Mouse (Mus musculus): ENCODE results near the gene Arid3a. TPM values are rescaled to one million over a fixed set of nuclear protein-coding genes. Genes with fewer than 3 reads are reported as not detected.

Gene Arid3a
- polyA plus RNA-seq, 1 experiment = 2.9 TPM

DNA sequence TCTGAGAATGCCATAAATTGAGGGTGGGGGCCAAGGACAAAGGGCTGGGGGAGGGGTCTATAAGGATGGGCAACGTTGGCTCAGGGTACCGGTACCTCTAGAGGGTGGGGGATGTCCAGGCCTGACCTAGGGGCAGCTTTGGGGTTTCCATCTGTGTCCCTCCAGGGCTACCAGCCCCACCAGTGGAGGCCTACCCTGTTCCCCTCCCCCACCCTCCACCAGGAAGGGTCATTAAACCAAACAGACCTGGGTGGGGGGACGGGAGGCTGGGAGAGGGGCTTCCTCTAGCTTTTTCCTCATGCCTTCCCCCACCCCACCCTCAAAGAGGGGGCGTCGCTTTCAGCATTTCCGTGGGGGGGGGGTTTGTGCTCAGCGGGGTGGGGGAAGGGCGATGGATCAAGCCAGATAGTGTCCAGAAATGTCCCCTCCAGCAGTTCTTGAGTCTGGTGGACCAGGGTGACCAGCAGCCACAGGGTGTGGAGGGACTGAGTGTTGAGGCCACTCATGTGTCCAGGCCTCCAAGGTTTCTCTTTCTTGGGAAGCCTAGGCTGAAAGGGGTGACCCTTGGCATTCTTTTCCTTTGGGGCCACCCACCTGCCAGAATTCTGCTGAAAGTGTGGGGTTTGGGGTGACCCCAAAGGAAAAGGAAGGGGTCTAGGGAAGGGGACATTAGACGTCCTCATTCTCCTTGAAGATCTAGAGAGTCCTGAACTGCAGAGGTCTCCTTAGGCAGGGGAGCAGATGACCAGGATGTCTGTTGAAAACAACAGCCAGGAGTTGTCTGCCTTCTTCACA, 2.3 kb downstream of the Arid3a start:
- H3K4me3 ChIP-seq (ENCODE audit: insufficient read depth, low read depth, low read length) = no peak overlapping the region

DNA sequence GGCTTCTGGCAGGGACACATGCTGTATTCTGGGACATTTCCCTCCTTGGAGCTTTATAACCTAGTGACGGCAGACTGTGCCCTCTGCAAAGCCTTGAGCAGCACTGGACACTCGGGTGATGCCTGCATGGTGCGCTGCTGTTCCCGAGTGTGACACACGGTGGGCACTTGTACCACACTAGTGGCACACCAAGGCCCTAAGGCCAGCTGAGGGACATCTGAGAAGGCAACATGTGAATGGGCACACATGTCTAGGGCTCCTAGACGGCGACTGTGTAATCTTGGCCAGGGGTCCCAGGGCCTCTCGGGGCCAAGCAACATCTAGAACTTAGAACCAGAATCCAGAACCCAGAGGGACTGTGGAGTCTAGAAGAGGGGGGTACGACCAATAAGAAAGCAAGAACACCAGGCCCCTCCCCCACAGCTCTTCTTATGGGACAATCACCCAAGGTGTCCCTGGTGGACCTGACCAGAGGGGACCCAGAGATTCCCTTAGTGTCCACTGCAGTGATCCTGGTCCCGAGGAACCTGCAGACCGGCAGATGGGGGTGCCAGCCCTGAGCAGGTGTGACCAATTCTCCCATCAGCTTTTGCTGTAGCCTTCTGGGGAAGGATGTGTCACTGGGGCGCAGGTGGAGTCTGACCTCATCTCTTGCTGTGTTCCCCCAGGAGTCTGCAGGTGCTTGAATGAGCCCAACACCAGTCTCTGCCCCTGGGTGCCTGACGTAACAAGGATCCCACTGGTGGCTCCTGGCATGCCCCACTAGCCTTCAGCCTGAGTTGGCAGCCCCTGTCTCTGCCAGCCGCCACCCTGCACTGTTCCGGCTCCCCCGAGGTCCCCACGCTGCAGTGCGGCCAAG, 3.4 kb downstream of the Arid3a start:
- Histone ChIP-seq H3K4me1 (ENCODE audit: control insufficient read depth, insufficient read depth, insufficient read length, low read length) (peaks cover 28% of the 10 kb centered on the region), H3K4me3 (ENCODE audit: insufficient read depth, low read depth, low read length) (no peak overlapping the region)

More for the DNA sequence above, 2.3 kb downstream of the Arid3a start:
- H3K27ac ChIP-seq (replicated peaks; ENCODE audit: low read depth, low read length) = no peak overlapping the region
- H3K4me1 ChIP-seq (ENCODE audit: control insufficient read depth, insufficient read depth, insufficient read length, low read length) = peaks cover 23% of the 10 kb centered on the region

DNA sequence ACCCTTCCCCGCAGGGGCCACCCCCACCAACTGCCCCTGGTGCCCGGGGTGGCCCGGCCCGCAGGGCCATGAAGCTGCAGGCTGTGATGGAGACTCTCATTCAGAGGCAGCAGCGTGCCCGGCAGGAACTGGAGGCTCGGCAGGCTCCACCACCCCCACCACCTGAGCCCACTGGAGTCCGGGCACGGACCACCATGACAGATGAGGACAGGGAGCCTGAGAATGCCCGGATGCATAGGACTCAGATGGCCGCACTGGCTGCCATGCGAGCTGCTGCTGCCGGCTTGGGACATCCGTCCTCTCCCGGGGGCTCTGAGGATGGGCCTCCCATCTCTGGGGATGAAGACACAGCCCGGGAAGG, 4.0 kb downstream of the Arid3a start:
- Histone ChIP-seq H3K4me3 (ENCODE audit: insufficient read depth, low read depth, low read length) (no peak overlapping the region), H3K27ac (replicated peaks; ENCODE audit: low read depth, low read length) (no peak overlapping the region), H3K4me1 (ENCODE audit: control insufficient read depth, insufficient read depth, insufficient read length, low read length) (peaks cover 31% of the 10 kb centered on the region)

More for the DNA sequence above, 3.4 kb downstream of the Arid3a start:
- no peak overlapping the region for H3K27ac ChIP-seq (replicated peaks; ENCODE audit: low read depth, low read length)

GRCm38 (mm10) chr10:79931797-79932196, 5.0 kb downstream of the Arid3a start:
- no peak overlapping the region for H3K4me3 ChIP-seq (ENCODE audit: insufficient read depth, low read depth, low read length)
- no peak overlapping the region for H3K27ac ChIP-seq (replicated peaks; ENCODE audit: low read depth, low read length)
- H3K4me1 ChIP-seq (ENCODE audit: control insufficient read depth, insufficient read depth, insufficient read length, low read length) = peaks cover 37% of the 10 kb centered on the region

- Histone ChIP-seq H3K27ac (replicated peaks; ENCODE audit: low read depth, low read length) (no peak overlapping the region), H3K4me3 (ENCODE audit: insufficient read depth, low read depth, low read length) (no peak overlapping the region)
Measured at GRCm38 (mm10) chr10:79932736-79933135, 5.9 kb downstream of the Arid3a start.

GRCm38 (mm10) chr10:79933145-79933679, 6.4 kb downstream of the Arid3a start:
- H3K4me3 ChIP-seq (ENCODE audit: insufficient read depth, low read depth, low read length) = no peak overlapping the region
- peaks cover 42% of the 10 kb centered on the region for H3K4me1 ChIP-seq (ENCODE audit: control insufficient read depth, insufficient read depth, insufficient read length, low read length)
- H3K27ac ChIP-seq (replicated peaks; ENCODE audit: low read depth, low read length) = no peak overlapping the region

More at GRCm38 (mm10) chr10:79932736-79933135, 5.9 kb downstream of the Arid3a start:
- H3K4me1 ChIP-seq (ENCODE audit: control insufficient read depth, insufficient read depth, insufficient read length, low read length) = peaks cover 42% of the 10 kb centered on the region

GRCm38 (mm10) chr10:79933861-79934260, 7.0 kb downstream of the Arid3a start:
- Histone ChIP-seq H3K4me3 (ENCODE audit: insufficient read depth, low read depth, low read length) (no peak overlapping the region), H3K27ac (replicated peaks; ENCODE audit: low read depth, low read length) (peak overlapping the region; percentile 9; the same call in 1 of the 2 replicates), H3K4me1 (ENCODE audit: control insufficient read depth, insufficient read depth, insufficient read length, low read length) (peaks cover 42% of the 10 kb centered on the region)

- H3K27ac ChIP-seq (replicated peaks; ENCODE audit: low read depth, low read length) = peak overlapping the region; percentile 9; the same call in 1 of the 2 replicates
- no peak overlapping the region for H3K4me3 ChIP-seq (ENCODE audit: insufficient read depth, low read depth, low read length)
- peaks cover 42% of the 10 kb centered on the region for H3K4me1 ChIP-seq (ENCODE audit: control insufficient read depth, insufficient read depth, insufficient read length, low read length)
Measured at GRCm38 (mm10) chr10:79934272-79934721, 7.5 kb downstream of the Arid3a start.

GRCm38 (mm10) chr10:79934794-79935569, 8.1 kb downstream of the Arid3a start:
- Histone ChIP-seq H3K4me3 (ENCODE audit: insufficient read depth, low read depth, low read length) (no peak overlapping the region), H3K4me1 (ENCODE audit: control insufficient read depth, insufficient read depth, insufficient read length, low read length) (peaks cover 40% of the 10 kb centered on the region), H3K27ac (replicated peaks; ENCODE audit: low read depth, low read length) (no peak overlapping the region)

DNA sequence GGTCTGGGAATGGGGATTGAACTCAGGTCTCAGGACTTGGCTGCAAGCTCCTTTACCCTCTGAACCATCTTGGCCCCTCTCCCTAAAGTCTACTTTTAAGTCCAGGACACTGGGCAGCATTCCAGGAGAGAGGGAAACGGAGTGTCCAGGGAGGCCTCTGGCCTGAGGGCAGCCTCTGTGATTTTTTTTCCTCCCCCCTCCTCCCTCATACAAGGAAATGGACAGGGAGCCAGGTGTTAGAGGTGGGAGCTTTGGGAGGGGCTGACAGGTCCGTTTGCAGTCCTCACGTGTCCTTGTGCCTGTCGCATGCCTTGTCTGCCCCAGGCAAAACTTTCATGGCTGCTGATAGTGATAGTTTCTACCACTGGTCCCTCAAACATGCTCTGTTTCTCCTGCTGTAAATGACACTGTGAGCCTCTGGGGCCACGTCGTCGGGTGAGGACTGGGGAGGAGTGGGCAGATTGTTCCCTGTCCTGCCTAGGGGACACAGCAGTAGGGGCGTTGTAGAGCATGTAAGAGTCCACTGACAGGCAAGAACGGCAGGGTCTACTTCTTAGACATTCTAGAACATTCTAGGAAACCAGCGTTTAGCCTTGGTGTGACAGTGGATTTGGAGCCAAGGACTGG, 9.6 kb downstream of the Arid3a start:
- 0 out of 2 replicates have a peak overlapping the region, but pooled peaks have one; percentile 13 for H3K27ac ChIP-seq (replicated peaks; ENCODE audit: low read depth, low read length)
- peaks cover 40% of the 10 kb centered on the region for H3K4me1 ChIP-seq (ENCODE audit: control insufficient read depth, insufficient read depth, insufficient read length, low read length)
- peak overlapping the region; percentile 19; the same call in 1 of the 2 replicates for H3K4me3 ChIP-seq (ENCODE audit: insufficient read depth, low read depth, low read length)

DNA sequence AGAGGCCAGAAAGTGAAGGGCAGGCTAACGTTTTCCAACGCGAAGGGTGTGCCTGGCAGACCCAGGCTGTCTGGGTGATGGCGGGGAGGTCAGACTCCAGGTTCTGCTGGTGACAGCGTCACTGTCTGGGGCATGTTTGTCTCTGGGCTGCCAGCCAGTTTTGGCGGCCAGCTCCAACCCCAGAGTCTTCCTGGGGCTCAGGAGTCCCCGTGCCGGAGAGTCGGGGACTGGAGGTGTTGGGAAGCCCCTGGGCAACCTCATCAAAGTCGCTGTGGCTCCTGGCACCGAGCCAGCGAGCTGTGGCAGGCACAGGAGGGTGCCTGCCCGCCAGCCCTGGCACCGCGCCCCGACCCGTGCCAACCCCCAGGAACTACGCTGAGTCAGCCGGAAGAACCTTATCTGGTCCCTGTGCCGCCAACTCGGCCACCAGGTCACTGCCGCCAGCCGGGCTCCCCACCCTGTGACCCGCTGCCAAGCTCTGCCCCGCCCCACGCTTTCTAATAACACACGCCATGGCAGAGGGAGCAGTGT, 10.1 kb downstream of the Arid3a start:
- Histone ChIP-seq H3K4me1 (ENCODE audit: control insufficient read depth, insufficient read depth, insufficient read length, low read length) (peaks cover 38% of the 10 kb centered on the region), H3K27ac (replicated peaks; ENCODE audit: low read depth, low read length) (no peak overlapping the region), H3K4me3 (ENCODE audit: insufficient read depth, low read depth, low read length) (peak overlapping the region; percentile 19; the same call in 1 of the 2 replicates)

DNA sequence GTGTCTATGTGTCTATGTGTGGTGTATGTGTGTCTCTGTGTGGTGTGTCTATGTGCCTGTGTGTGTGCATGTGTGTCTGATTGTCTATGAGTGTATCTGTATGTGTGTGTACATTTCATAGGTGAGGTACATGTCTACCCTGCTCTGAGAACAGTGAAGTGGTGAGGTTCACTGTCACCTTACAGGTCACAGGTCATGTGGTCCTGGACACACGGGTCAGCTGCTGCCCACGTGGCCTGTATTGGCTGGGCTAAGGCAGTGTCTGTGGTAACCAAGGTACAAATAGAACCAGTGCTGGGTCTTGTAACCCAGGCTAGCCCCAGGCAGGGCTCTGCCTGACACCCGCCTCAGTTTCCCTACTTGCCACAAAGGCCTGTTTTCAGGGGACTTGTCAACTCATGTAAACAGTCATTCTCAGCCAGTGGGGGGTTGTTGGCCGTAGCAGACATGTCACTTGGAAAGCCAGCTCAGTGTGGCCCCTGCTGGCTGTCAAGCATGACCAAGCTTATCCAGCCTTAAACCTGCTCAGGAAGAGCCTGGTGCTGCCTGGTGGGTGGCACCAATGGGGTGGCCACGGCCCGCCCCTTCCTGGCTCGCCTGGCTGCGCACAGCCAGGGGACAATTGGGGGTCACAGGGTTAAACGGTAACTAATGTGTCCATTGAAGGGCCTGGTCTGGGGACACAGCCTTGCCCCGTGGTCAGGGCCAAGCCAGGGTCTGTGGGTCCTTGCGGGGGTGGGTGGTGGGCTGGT, 11.1 kb downstream of the Arid3a start:
- no peak overlapping the region for H3K4me3 ChIP-seq (ENCODE audit: insufficient read depth, low read depth, low read length)
- peaks cover 29% of the 10 kb centered on the region for H3K4me1 ChIP-seq (ENCODE audit: control insufficient read depth, insufficient read depth, insufficient read length, low read length)
- no peak overlapping the region for H3K27ac ChIP-seq (replicated peaks; ENCODE audit: low read depth, low read length)

DNA sequence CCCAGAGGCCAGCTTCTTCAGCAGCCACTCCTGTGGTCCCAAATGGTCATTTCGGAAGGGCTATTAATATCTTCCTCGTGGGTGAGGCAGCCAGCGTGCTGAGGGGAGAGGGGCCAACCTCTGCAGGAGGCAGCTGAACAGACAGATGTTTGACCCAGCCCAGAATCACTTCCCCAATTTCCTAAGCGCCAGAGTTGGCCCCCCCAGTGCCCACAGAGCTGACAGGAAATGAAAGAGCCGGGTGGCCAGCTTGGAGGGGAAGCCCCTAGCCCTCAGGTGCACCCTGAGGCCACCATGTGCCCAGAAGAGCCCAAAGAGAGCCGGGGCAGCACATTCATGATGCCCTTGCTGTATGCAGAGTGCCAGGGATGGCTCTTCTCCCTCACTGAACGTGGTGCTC, 13.9 kb downstream of the Arid3a start:
- H3K4me1 ChIP-seq (ENCODE audit: control insufficient read depth, insufficient read depth, insufficient read length, low read length) = peaks cover 11% of the 10 kb centered on the region
- H3K27ac ChIP-seq (replicated peaks; ENCODE audit: low read depth, low read length) = no peak overlapping the region
- no peak overlapping the region for H3K4me3 ChIP-seq (ENCODE audit: insufficient read depth, low read depth, low read length)

All from brown adipose tissue, adult 24 weeks (tissue).